Mouse (Mus musculus): ENCODE results near the gene Gm1043. TPM values are rescaled to one million over a fixed set of nuclear protein-coding genes. Genes with fewer than 3 reads are reported as not detected.

Gene Gm1043
- polyA plus RNA-seq, 1 experiment from 2014 or later = 1.1 TPM

GRCm38 (mm10) chr5:37112389-37112788 is 27.2 kb downstream of the Gm1043 start:
- no peak overlapping the region for H3K27ac ChIP-seq (ENCODE audit: low read depth, low read length)
- no peak overlapping the region for H3K9ac ChIP-seq (ENCODE audit: low read length)
- H3K4me3 ChIP-seq (ENCODE audit: low read depth, low read length) = no peak overlapping the region
- peak; percentile 24 for DNase-seq (ENCODE audit: low spot score)
- WGBS = 63% methylated on average over 7 of the region's 7 CpGs
- H3K4me1 ChIP-seq (ENCODE audit: control insufficient read depth, insufficient read depth, low read length) = no peaks in the 10 kb centered on the region
- no peaks in the 10 kb centered on the region for H3K9me3 ChIP-seq (replicated peaks; ENCODE audit: control insufficient read depth, low read length)
- H3K27me3 ChIP-seq (replicated peaks; ENCODE audit: control insufficient read depth, insufficient read depth, low read length) = no peaks in the 10 kb centered on the region
- no peak overlapping the region for H3K4me2 ChIP-seq (ENCODE audit: low read length)
- H3K36me3 ChIP-seq (ENCODE audit: control insufficient read depth, insufficient read depth, low read length) = no peaks in the 10 kb centered on the region
- no peak for ATAC-seq

- no peak overlapping the region for H3K4me3 ChIP-seq (ENCODE audit: low read depth, low read length)
- no peak overlapping the region for H3K4me2 ChIP-seq (ENCODE audit: low read length)
- DNase-seq (ENCODE audit: low spot score) = peak; percentile 22
- 60% methylated on average over 9 of the region's 9 CpGs for WGBS
- H3K27ac ChIP-seq (ENCODE audit: low read depth, low read length) = no peak overlapping the region
- H3K36me3 ChIP-seq (ENCODE audit: control insufficient read depth, insufficient read depth, low read length) = 0 out of 2 replicates have a peak, but pooled peaks cover 4% of the 10 kb centered on the region
- H3K9ac ChIP-seq (ENCODE audit: low read length) = no peak overlapping the region
- H3K4me1 ChIP-seq (ENCODE audit: control insufficient read depth, insufficient read depth, low read length) = no peaks in the 10 kb centered on the region
- no peaks in the 10 kb centered on the region for H3K9me3 ChIP-seq (replicated peaks; ENCODE audit: control insufficient read depth, low read length)
- H3K27me3 ChIP-seq (replicated peaks; ENCODE audit: control insufficient read depth, insufficient read depth, low read length) = no peaks in the 10 kb centered on the region
- no peak for ATAC-seq
Observed at GRCm38 (mm10) chr5:37117126-37117525, 32.0 kb downstream of the Gm1043 start.

DNA sequence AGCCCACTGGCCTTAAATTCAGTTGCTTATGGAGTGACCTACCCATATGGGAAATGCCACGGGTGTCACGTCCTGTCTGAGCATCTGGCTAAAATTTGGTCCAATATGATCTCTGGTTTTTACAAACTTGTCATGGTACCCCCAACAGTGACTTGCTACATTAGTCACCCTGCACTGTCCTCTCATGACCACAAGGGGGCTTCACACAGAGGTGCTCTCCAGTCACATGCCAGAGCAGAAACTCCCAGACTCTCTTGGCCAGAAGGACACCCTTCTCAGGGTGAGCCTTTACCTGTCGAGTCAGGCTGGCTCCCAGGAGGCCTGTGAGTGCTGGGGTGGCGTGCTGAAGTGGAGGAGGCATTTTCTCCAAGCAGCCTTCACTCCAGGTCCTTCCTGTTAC is 33.1 kb downstream of the Gm1043 start:
- Histone ChIP-seq H3K9ac (ENCODE audit: low read length) (no peak overlapping the region), H3K4me2 (ENCODE audit: low read length) (no peak overlapping the region), H3K4me1 (ENCODE audit: control insufficient read depth, insufficient read depth, low read length) (no peaks in the 10 kb centered on the region), H3K36me3 (ENCODE audit: control insufficient read depth, insufficient read depth, low read length) (0 out of 2 replicates have a peak, but pooled peaks cover 4% of the 10 kb centered on the region), H3K27ac (ENCODE audit: low read depth, low read length) (no peak overlapping the region), H3K4me3 (ENCODE audit: low read depth, low read length) (no peak overlapping the region), H3K9me3 (replicated peaks; ENCODE audit: control insufficient read depth, low read length) (no peaks in the 10 kb centered on the region), H3K27me3 (replicated peaks; ENCODE audit: control insufficient read depth, insufficient read depth, low read length) (no peaks in the 10 kb centered on the region)
- 54% methylated on average over 4 of the region's 4 CpGs for WGBS
- DNase-seq (ENCODE audit: low spot score) = peak; percentile 72
- ATAC-seq = no peak

- ATAC-seq (peak; percentile 32; the same call in 1 of the 2 replicates), DNase-seq (ENCODE audit: low spot score) (peak; percentile 8)
- 0 out of 2 replicates have a peak, but pooled peaks cover 4% of the 10 kb centered on the region for H3K36me3 ChIP-seq (ENCODE audit: control insufficient read depth, insufficient read depth, low read length)
- WGBS = 64% methylated on average over 7 of the region's 7 CpGs
- H3K9me3 ChIP-seq (replicated peaks; ENCODE audit: control insufficient read depth, low read length) = no peaks in the 10 kb centered on the region
- no peaks in the 10 kb centered on the region for H3K27me3 ChIP-seq (replicated peaks; ENCODE audit: control insufficient read depth, insufficient read depth, low read length)
- no peak overlapping the region for H3K4me2 ChIP-seq (ENCODE audit: low read length)
- H3K4me3 ChIP-seq (ENCODE audit: low read depth, low read length) = no peak overlapping the region
- no peak overlapping the region for H3K9ac ChIP-seq (ENCODE audit: low read length)
- no peak overlapping the region for H3K27ac ChIP-seq (ENCODE audit: low read depth, low read length)
- H3K4me1 ChIP-seq (ENCODE audit: control insufficient read depth, insufficient read depth, low read length) = peaks cover 3% of the 10 kb centered on the region; the same call in 1 of the 2 replicates
Observed at GRCm38 (mm10) chr5:37121186-37121680, 36.1 kb downstream of the Gm1043 start.

DNA sequence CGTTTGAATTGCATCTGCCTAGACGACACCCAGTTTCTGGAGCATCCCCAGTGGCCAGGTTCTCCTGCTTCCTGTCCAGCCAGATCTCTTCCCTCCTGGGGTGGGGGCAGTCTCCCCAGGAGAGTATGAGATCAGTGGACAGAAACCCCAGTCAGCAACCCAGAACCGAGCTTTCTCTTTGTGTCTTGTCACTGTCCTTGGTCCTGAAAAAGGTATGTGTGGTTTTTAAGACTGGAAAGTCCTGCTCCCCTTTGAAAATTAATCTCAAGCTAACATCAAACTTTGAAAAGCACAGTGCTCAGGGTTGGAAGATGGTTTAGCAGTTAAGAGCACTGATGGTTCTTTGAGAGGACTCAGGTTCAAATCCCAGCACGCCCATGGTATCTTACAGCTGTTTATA is 46.7 kb downstream of the Gm1043 start:
- H3K9me3 ChIP-seq (replicated peaks; ENCODE audit: control insufficient read depth, low read length) = no peaks in the 10 kb centered on the region
- no peak overlapping the region for H3K27ac ChIP-seq (ENCODE audit: low read depth, low read length)
- H3K9ac ChIP-seq (ENCODE audit: low read length) = no peak overlapping the region
- no peak overlapping the region for H3K4me3 ChIP-seq (ENCODE audit: low read depth, low read length)
- WGBS = 51% methylated on average over 4 of the region's 4 CpGs
- H3K4me1 ChIP-seq (ENCODE audit: control insufficient read depth, insufficient read depth, low read length) = no peaks in the 10 kb centered on the region
- H3K27me3 ChIP-seq (replicated peaks; ENCODE audit: control insufficient read depth, insufficient read depth, low read length) = no peaks in the 10 kb centered on the region
- H3K36me3 ChIP-seq (ENCODE audit: control insufficient read depth, insufficient read depth, low read length) = no peaks in the 10 kb centered on the region
- ATAC-seq (no peak), DNase-seq (ENCODE audit: low spot score) (no peak)
- no peak overlapping the region for H3K4me2 ChIP-seq (ENCODE audit: low read length)

GRCm38 (mm10) chr5:37141745-37142144 is 56.6 kb downstream of the Gm1043 start:
- Histone ChIP-seq H3K4me1 (ENCODE audit: control insufficient read depth, insufficient read depth, low read length) (no peaks in the 10 kb centered on the region), H3K4me2 (ENCODE audit: low read length) (no peak overlapping the region), H3K9me3 (replicated peaks; ENCODE audit: control insufficient read depth, low read length) (no peaks in the 10 kb centered on the region), H3K27ac (ENCODE audit: low read depth, low read length) (no peak overlapping the region), H3K27me3 (replicated peaks; ENCODE audit: control insufficient read depth, insufficient read depth, low read length) (no peaks in the 10 kb centered on the region), H3K4me3 (ENCODE audit: low read depth, low read length) (no peak overlapping the region), H3K9ac (ENCODE audit: low read length) (no peak overlapping the region), H3K36me3 (ENCODE audit: control insufficient read depth, insufficient read depth, low read length) (no peaks in the 10 kb centered on the region)
- DNase-seq (ENCODE audit: low spot score) (no peak), ATAC-seq (no peak)
- WGBS = 82% methylated on average over 8 of the region's 8 CpGs

DNA sequence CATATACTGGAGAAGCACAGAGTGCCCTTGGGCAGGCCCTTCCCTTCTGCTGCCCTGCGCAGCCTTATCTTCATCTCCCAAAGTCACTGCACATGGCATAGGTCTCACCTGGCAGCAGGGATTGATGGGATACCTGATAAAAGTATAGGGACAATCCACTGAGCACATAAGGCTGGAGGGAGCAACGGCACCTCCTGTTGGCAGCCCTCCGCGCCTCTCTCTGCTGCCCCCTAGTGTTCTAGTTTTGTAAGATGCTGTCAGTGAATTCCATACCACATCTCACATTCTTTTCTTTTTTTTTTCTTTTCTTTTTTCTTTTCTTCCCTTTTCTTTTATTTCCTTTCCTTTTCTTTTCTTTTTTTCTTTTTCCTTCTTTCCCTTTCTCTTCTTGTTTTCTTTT is 62.4 kb downstream of the Gm1043 start:
- Histone ChIP-seq H3K4me1 (ENCODE audit: control insufficient read depth, insufficient read depth, low read length) (no peaks in the 10 kb centered on the region), H3K4me3 (ENCODE audit: low read depth, low read length) (no peak overlapping the region), H3K9me3 (replicated peaks; ENCODE audit: control insufficient read depth, low read length) (no peaks in the 10 kb centered on the region), H3K36me3 (ENCODE audit: control insufficient read depth, insufficient read depth, low read length) (no peaks in the 10 kb centered on the region), H3K4me2 (ENCODE audit: low read length) (no peak overlapping the region), H3K9ac (ENCODE audit: low read length) (no peak overlapping the region), H3K27me3 (replicated peaks; ENCODE audit: control insufficient read depth, insufficient read depth, low read length) (no peaks in the 10 kb centered on the region), H3K27ac (ENCODE audit: low read depth, low read length) (no peak overlapping the region)
- DNase-seq (ENCODE audit: low spot score) (peak; percentile 66), ATAC-seq (peak; percentile 34; the same call in 1 of the 2 replicates)
- WGBS = 16% methylated on average over 4 of the region's 4 CpGs

GRCm38 (mm10) chr5:37150650-37151049 is 65.5 kb downstream of the Gm1043 start:
- Histone ChIP-seq H3K27ac (ENCODE audit: low read depth, low read length) (no peak overlapping the region), H3K27me3 (replicated peaks; ENCODE audit: control insufficient read depth, insufficient read depth, low read length) (no peaks in the 10 kb centered on the region), H3K9ac (ENCODE audit: low read length) (no peak overlapping the region), H3K4me2 (ENCODE audit: low read length) (no peak overlapping the region), H3K36me3 (ENCODE audit: control insufficient read depth, insufficient read depth, low read length) (no peaks in the 10 kb centered on the region), H3K4me3 (ENCODE audit: low read depth, low read length) (no peak overlapping the region), H3K4me1 (ENCODE audit: control insufficient read depth, insufficient read depth, low read length) (no peaks in the 10 kb centered on the region), H3K9me3 (replicated peaks; ENCODE audit: control insufficient read depth, low read length) (no peaks in the 10 kb centered on the region)
- ATAC-seq = no peak
- 75% methylated on average over 5 of the region's 5 CpGs for WGBS
- no peak for DNase-seq (ENCODE audit: low spot score)

DNA sequence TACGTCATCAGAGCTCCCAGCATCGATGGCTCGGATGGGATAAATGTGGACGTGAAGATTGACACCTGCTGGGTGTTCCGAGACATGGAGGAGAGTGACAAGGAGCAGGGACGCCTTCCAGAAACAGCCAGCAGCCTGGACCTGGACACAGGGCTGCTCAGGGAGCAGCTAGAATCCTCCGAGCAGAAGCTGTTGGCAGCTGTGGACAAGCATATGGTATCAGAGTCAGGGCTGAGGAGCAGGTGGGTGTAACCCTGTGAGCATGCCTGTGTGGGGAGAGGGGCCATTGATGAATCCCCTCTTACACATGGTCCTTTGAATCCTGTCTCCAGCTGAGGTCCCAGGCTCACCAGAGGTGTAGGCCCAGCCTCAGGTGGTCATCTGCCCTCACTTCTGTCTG is 69.3 kb downstream of the Gm1043 start:
- H3K4me3 ChIP-seq (ENCODE audit: low read depth, low read length) = no peak overlapping the region
- no peaks in the 10 kb centered on the region for H3K9me3 ChIP-seq (replicated peaks; ENCODE audit: control insufficient read depth, low read length)
- WGBS = 75% methylated on average over 7 of the region's 7 CpGs
- no peak overlapping the region for H3K27ac ChIP-seq (ENCODE audit: low read depth, low read length)
- DNase-seq (ENCODE audit: low spot score) (no peak), ATAC-seq (no peak)
- no peaks in the 10 kb centered on the region for H3K36me3 ChIP-seq (ENCODE audit: control insufficient read depth, insufficient read depth, low read length)
- H3K9ac ChIP-seq (ENCODE audit: low read length) = no peak overlapping the region
- H3K4me1 ChIP-seq (ENCODE audit: control insufficient read depth, insufficient read depth, low read length) = no peaks in the 10 kb centered on the region
- no peaks in the 10 kb centered on the region for H3K27me3 ChIP-seq (replicated peaks; ENCODE audit: control insufficient read depth, insufficient read depth, low read length)
- no peak overlapping the region for H3K4me2 ChIP-seq (ENCODE audit: low read length)
